Mouse (Mus musculus): ENCODE measurements around the gene Sav1. TPM values are rescaled to one million over a fixed set of nuclear protein-coding genes. Genes with fewer than 3 reads are reported as not detected.

Sav1 gene
- polyA plus RNA-seq, 2 experiments = 11.0 to 57.2 TPM

GRCm38 (mm10) chr12:69923603-69924002 lies 63.2 kb downstream of the Sav1 start:
- Histone ChIP-seq H3K9me3 (ENCODE audit: control insufficient read depth, low read length) (no peaks in the 10 kb centered on the region), H3K4me2 (replicated peaks; ENCODE audit: low read depth, low read length, severe bottlenecking) (no peak overlapping the region), H3K36me3 (ENCODE audit: control insufficient read depth, insufficient read depth, low read length) (no peaks in the 10 kb centered on the region), H3K4me1 (ENCODE audit: control insufficient read depth, insufficient read depth, low read length) (no peaks in the 10 kb centered on the region), H3K4me3 (replicated peaks; ENCODE audit: low read length) (no peak overlapping the region), H3K9ac (ENCODE audit: low read depth, low read length, severe bottlenecking) (no peak overlapping the region), H3K27me3 (ENCODE audit: control insufficient read depth, insufficient read depth, low read length) (no peaks in the 10 kb centered on the region), H3K27ac (replicated peaks; ENCODE audit: low read depth, low read length) (no peak overlapping the region)
- WGBS = 72% methylated on average over 3 of the region's 3 CpGs
- no peak for TF ChIP-seq POLR2A (IDR thresholded peaks at IDR 0.05; ENCODE audit: borderline replicate concordance, extremely low read depth, insufficient read depth, insufficient read length)
- ATAC-seq (ENCODE audit: low FRiP score, low read depth) (no peak), DNase-seq (ENCODE audit: low spot score) (no peak)

- no peak for ATAC-seq (ENCODE audit: low FRiP score, low read depth)
- Histone ChIP-seq H3K27me3 (ENCODE audit: control insufficient read depth, insufficient read depth, low read length) (no peaks in the 10 kb centered on the region), H3K4me1 (ENCODE audit: control insufficient read depth, insufficient read depth, low read length) (no peaks in the 10 kb centered on the region), H3K4me3 (replicated peaks; ENCODE audit: low read length) (no peak overlapping the region), H3K36me3 (ENCODE audit: control insufficient read depth, insufficient read depth, low read length) (no peaks in the 10 kb centered on the region), H3K27ac (replicated peaks; ENCODE audit: low read depth, low read length) (no peak overlapping the region), H3K9me3 (ENCODE audit: control insufficient read depth, low read length) (no peaks in the 10 kb centered on the region), H3K4me2 (replicated peaks; ENCODE audit: low read depth, low read length, severe bottlenecking) (no peak overlapping the region), H3K9ac (ENCODE audit: low read depth, low read length, severe bottlenecking) (no peak overlapping the region)
- TF ChIP-seq POLR2A (IDR thresholded peaks at IDR 0.05; ENCODE audit: borderline replicate concordance, extremely low read depth, insufficient read depth, insufficient read length) = no peak
- no peak for DNase-seq (ENCODE audit: low spot score)
- 78% methylated on average over 3 of the region's 3 CpGs for WGBS
Measured at GRCm38 (mm10) chr12:69923128-69923527, 63.7 kb downstream of the Sav1 start.

GRCm38 (mm10) chr12:69922099-69922498 lies 64.7 kb downstream of the Sav1 start:
- no peak overlapping the region for H3K4me3 ChIP-seq (replicated peaks; ENCODE audit: low read length)
- H3K27ac ChIP-seq (replicated peaks; ENCODE audit: low read depth, low read length) = no peak overlapping the region
- H3K9me3 ChIP-seq (ENCODE audit: control insufficient read depth, low read length) = no peaks in the 10 kb centered on the region
- ATAC-seq (ENCODE audit: low FRiP score, low read depth) (no peak), DNase-seq (ENCODE audit: low spot score) (no peak)
- TF ChIP-seq POLR2A (IDR thresholded peaks at IDR 0.05; ENCODE audit: borderline replicate concordance, extremely low read depth, insufficient read depth, insufficient read length) = no peak
- H3K9ac ChIP-seq (ENCODE audit: low read depth, low read length, severe bottlenecking) = no peak overlapping the region
- no peaks in the 10 kb centered on the region for H3K36me3 ChIP-seq (ENCODE audit: control insufficient read depth, insufficient read depth, low read length)
- 77% methylated on average over 1 of the region's 1 CpGs for WGBS
- no peak overlapping the region for H3K4me2 ChIP-seq (replicated peaks; ENCODE audit: low read depth, low read length, severe bottlenecking)
- no peaks in the 10 kb centered on the region for H3K4me1 ChIP-seq (ENCODE audit: control insufficient read depth, insufficient read depth, low read length)
- no peaks in the 10 kb centered on the region for H3K27me3 ChIP-seq (ENCODE audit: control insufficient read depth, insufficient read depth, low read length)

GRCm38 (mm10) chr12:69917870-69918269 lies 68.9 kb downstream of the Sav1 start:
- ATAC-seq (ENCODE audit: low FRiP score, low read depth) (no peak), DNase-seq (ENCODE audit: low spot score) (no peak)
- Histone ChIP-seq H3K4me3 (replicated peaks; ENCODE audit: low read length) (no peak overlapping the region), H3K9ac (ENCODE audit: low read depth, low read length, severe bottlenecking) (no peak overlapping the region), H3K27me3 (ENCODE audit: control insufficient read depth, insufficient read depth, low read length) (no peaks in the 10 kb centered on the region), H3K4me2 (replicated peaks; ENCODE audit: low read depth, low read length, severe bottlenecking) (no peak overlapping the region), H3K27ac (replicated peaks; ENCODE audit: low read depth, low read length) (no peak overlapping the region), H3K36me3 (ENCODE audit: control insufficient read depth, insufficient read depth, low read length) (no peaks in the 10 kb centered on the region), H3K9me3 (ENCODE audit: control insufficient read depth, low read length) (no peaks in the 10 kb centered on the region), H3K4me1 (ENCODE audit: control insufficient read depth, insufficient read depth, low read length) (no peaks in the 10 kb centered on the region)
- TF ChIP-seq POLR2A (IDR thresholded peaks at IDR 0.05; ENCODE audit: borderline replicate concordance, extremely low read depth, insufficient read depth, insufficient read length) = no peak
- 79% methylated on average over 2 of the region's 2 CpGs for WGBS

Other genes with a start within 250 kb of the Sav1 start
- gene Cdkl1, start 195.7 kb downstream of the Sav1 start, polyA plus RNA-seq (2012; rRNA removed) = 0.86 and 1.9 TPM in 2 replicates
- gene Cdkl1, start 195.7 kb downstream of the Sav1 start, polyA plus RNA-seq (2014; fragmentation: Nextera tagmentation; extraction: Ambion mirVana) = 1.7 and 2.2 TPM in 2 replicates
- gene Atl1, start 94.4 kb downstream of the Sav1 start, polyA plus RNA-seq (2012; rRNA removed) = 4.5 and 5.8 TPM in 2 replicates
- gene Atl1, start 94.4 kb downstream of the Sav1 start, polyA plus RNA-seq (2014; fragmentation: Nextera tagmentation; extraction: Ambion mirVana) = 6.4 and 7.2 TPM in 2 replicates
- gene Map4k5, start 93.8 kb downstream of the Sav1 start, polyA plus RNA-seq (2012; rRNA removed) = 32.4 and 34.3 TPM in 2 replicates
- gene Map4k5, start 93.8 kb downstream of the Sav1 start, polyA plus RNA-seq (2014; fragmentation: Nextera tagmentation; extraction: Ambion mirVana) = 50.4 and 53.6 TPM in 2 replicates
- gene Nin, start 126.7 kb upstream of the Sav1 start, polyA plus RNA-seq (2012; rRNA removed) = 14.3 and 16.9 TPM in 2 replicates
- 13.7 and 16.1 TPM in 2 replicates for gene Nin, start 126.7 kb upstream of the Sav1 start, polyA plus RNA-seq (2014; fragmentation: Nextera tagmentation; extraction: Ambion mirVana)
- 0.04 TPM in 1 of 2 replicates, not detected in the other for gene Abhd12b, start 167.1 kb upstream of the Sav1 start, polyA plus RNA-seq (2012; rRNA removed)
- gene Abhd12b, start 167.1 kb upstream of the Sav1 start, polyA plus RNA-seq (2014; fragmentation: Nextera tagmentation; extraction: Ambion mirVana) = not detected in 2 replicates
- gene Pygl, start 244.5 kb upstream of the Sav1 start, polyA plus RNA-seq (2012; rRNA removed) = 16.5 and 18.3 TPM in 2 replicates
- 21.9 and 23.3 TPM in 2 replicates for gene Pygl, start 244.5 kb upstream of the Sav1 start, polyA plus RNA-seq (2014; fragmentation: Nextera tagmentation; extraction: Ambion mirVana)

Data from limb, embryonic 14.5 days (tissue).